Mouse (Mus musculus) liver, embryonic 16.5 days (tissue): ENCODE measurements around the gene Cblb. TPM values are rescaled to one million over a fixed set of nuclear protein-coding genes. Genes with fewer than 3 reads are reported as not detected.

Experiments used
- ATAC-seq: fragments of 200-750 bp; cut with Nextera tagmentation; 2 replicates; pipeline ENCODE4 v1.8.0; 2017; ENCODE audit warnings: low read depth, mild to moderate bottlenecking, moderate number of reproducible peaks, moderate library complexity
- H3K27ac ChIP-seq: fragments of 300-500 bp; sonication (generic); 2 replicates; pipeline ENCODE4 v1.5.1; 2014; ENCODE audit warnings: mild to moderate bottlenecking, low read length
- H3K27me3 ChIP-seq: fragments of 300-500 bp; sonication (generic); 2 replicates; pipeline ENCODE4 v1.6.1; 2014; ENCODE audit warnings: low read depth, low read length, mixed read lengths; ENCODE audit not compliant: control insufficient read depth, insufficient read depth
- H3K36me3 ChIP-seq: fragments of 300-500 bp; sonication (generic); 2 replicates; pipeline ENCODE4 v1.6.1; 2014; ENCODE audit warnings: mild to moderate bottlenecking; ENCODE audit not compliant: control insufficient read depth, insufficient read depth
- H3K4me1 ChIP-seq: fragments of 300-500 bp; sonication (generic); 2 replicates; pipeline ENCODE4 v1.6.1; 2014; ENCODE audit warnings: low read depth, low read length, mixed read lengths; ENCODE audit not compliant: control insufficient read depth
- H3K4me2 ChIP-seq: fragments of 300-500 bp; sonication (generic); 2 replicates; pipeline ENCODE4 v1.6.1; 2014; ENCODE audit warnings: low read depth, low read length, mixed read lengths
- H3K4me3 ChIP-seq: fragments of 300-500 bp; sonication (generic); 2 replicates; pipeline ENCODE4 v1.5.1; 2014; ENCODE audit warnings: low read depth, mild to moderate bottlenecking, low read length
- H3K9ac ChIP-seq: fragments of 300-500 bp; sonication (generic); 2 replicates; pipeline ENCODE4 v1.6.1; 2014; ENCODE audit warnings: low read depth, low read length
- H3K9me3 ChIP-seq: fragments of 300-500 bp; sonication (generic); replicated peaks from 2 replicates; pipeline ENCODE4 v1.6.1; 2016; ENCODE audit warnings: low read length; ENCODE audit not compliant: control insufficient read depth
- WGBS: fragments of 180-500 bp; shearing (Covaris S2); extraction: QIAGEN DNeasy Blood & Tissue Kit; methylation state at CpG from one replicate; pipeline ENCODE4 v1.1.7; 2014; ENCODE audit not compliant: insufficient replicate concordance; 5-methylcytosine and 5-hydroxymethylcytosine counted together
- polyA plus RNA-seq: library from polyadenylated mRNA; unstranded; fragments of >200 nt; fragmentation: Nextera tagmentation; extraction: Ambion mirVana; gene quantifications from 2 replicates; pipeline ENCODE4 v1.2.1, GENCODE M21; 2015

Gene Cblb
- polyA plus RNA-seq, 1 experiment from 2014 or later: 2.6 TPM

GRCm38 (mm10) chr16:52145552-52145951 lies 114.5 kb downstream of the Cblb start:
- H3K9ac ChIP-seq: no peak overlapping the region
- ATAC-seq: peak; percentile 68
- no peaks in the 10 kb centered on the region for H3K27me3 ChIP-seq
- no peak overlapping the region for H3K27ac ChIP-seq
- no peak overlapping the region for H3K4me3 ChIP-seq
- no peaks in the 10 kb centered on the region for H3K4me1 ChIP-seq
- no peak overlapping the region for H3K4me2 ChIP-seq
- H3K36me3 ChIP-seq: no peaks in the 10 kb centered on the region
- H3K9me3 ChIP-seq: no peaks in the 10 kb centered on the region
- 67% methylated on average over 4 of the region's 4 CpGs for WGBS

DNA sequence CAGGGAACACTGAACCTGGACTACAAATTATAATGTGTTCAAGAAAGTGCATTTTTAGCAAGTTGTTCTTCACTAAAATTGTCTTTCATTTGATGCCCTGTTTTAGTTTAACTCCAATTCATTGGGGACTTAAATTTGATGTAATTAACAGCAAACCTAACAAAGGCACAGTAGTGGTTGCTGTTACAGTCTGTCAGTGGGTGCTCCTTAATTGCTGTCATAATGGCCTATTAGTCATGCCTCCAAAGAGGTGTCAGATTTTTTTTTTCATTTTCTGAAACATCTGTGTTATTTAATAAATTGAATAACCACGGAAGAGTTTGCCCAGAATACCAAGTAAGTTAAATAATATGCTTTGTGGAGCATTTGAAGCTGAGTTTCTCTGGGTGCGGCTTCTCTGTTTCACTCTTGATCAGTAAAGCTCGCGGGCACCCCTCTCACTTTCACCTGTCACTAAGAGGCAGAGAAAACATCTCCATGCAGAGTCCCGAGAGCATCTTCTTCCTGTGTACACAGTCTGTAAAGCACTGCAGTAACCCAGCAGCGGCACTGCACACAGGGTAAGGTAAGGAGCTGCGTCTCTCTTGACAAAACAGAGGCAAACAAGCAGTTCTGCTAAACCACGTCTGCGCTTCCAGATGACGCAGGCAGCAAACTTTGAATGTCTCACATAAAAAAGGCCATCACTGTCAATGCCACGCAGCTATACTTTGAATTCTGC lies 116.1 kb downstream of the Cblb start:
- no peaks in the 10 kb centered on the region for H3K27me3 ChIP-seq
- ATAC-seq: no peak
- WGBS: 76% methylated on average over 11 of the region's 11 CpGs
- H3K9ac ChIP-seq: no peak overlapping the region
- no peak overlapping the region for H3K27ac ChIP-seq
- H3K9me3 ChIP-seq: no peaks in the 10 kb centered on the region
- no peak overlapping the region for H3K4me2 ChIP-seq
- no peaks in the 10 kb centered on the region for H3K4me1 ChIP-seq
- H3K36me3 ChIP-seq: no peaks in the 10 kb centered on the region
- no peak overlapping the region for H3K4me3 ChIP-seq

GRCm38 (mm10) chr16:52148041-52148440 lies 117.0 kb downstream of the Cblb start:
- Histone ChIP-seq H3K4me3 (no peak overlapping the region), H3K4me2 (no peak overlapping the region), H3K9me3 (no peaks in the 10 kb centered on the region), H3K36me3 (no peaks in the 10 kb centered on the region), H3K27ac (no peak overlapping the region), H3K9ac (no peak overlapping the region), H3K27me3 (no peaks in the 10 kb centered on the region), H3K4me1 (no peaks in the 10 kb centered on the region)
- WGBS: 74% methylated on average over 6 of the region's 6 CpGs
- no peak for ATAC-seq

- no peak overlapping the region for H3K4me2 ChIP-seq
- H3K9ac ChIP-seq: no peak overlapping the region
- no peaks in the 10 kb centered on the region for H3K27me3 ChIP-seq
- WGBS: 75% methylated on average over 6 of the region's 6 CpGs
- ATAC-seq: no peak
- H3K36me3 ChIP-seq: no peaks in the 10 kb centered on the region
- H3K4me3 ChIP-seq: no peak overlapping the region
- no peaks in the 10 kb centered on the region for H3K4me1 ChIP-seq
- no peaks in the 10 kb centered on the region for H3K9me3 ChIP-seq
- H3K27ac ChIP-seq: no peak overlapping the region
Measured at GRCm38 (mm10) chr16:52149135-52149769, 118.2 kb downstream of the Cblb start.

DNA sequence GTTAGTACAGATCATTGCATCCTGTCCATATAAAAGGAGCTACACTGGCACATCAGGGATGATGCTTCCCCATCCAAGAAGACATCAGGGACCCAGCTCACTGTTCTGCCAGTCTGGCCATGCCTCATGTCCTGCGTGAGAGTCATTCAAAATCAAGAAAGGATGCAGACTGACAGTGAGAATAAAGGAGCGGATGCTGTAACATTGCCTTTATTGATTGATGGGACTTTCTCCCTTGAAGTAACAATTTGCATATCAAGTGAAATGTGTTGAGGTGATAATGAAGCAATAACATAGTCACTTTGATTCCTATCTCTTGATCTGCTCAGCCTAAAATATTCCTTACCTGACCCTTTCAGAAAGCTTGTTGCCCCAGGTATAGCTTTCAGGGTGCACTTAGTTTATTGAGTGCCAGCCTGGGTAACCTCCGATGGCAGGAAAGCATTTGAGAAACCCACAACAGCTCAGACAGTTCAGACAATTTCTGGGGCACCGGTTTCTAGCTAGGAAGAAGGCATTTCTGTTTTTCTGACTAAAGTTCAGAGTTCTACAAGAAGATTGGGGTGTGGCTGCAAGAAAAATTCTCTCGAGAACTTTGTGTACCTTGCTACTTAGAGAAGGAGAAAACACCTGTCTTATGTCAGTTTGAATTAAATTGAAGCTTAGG lies 124.1 kb downstream of the Cblb start:
- no peak overlapping the region for H3K9ac ChIP-seq
- H3K27me3 ChIP-seq: no peaks in the 10 kb centered on the region
- H3K4me1 ChIP-seq: no peaks in the 10 kb centered on the region
- WGBS: 73% methylated on average over 5 of the region's 5 CpGs
- no peak overlapping the region for H3K4me3 ChIP-seq
- no peak overlapping the region for H3K4me2 ChIP-seq
- ATAC-seq: no peak
- H3K9me3 ChIP-seq: no peaks in the 10 kb centered on the region
- no peak overlapping the region for H3K27ac ChIP-seq
- H3K36me3 ChIP-seq: no peaks in the 10 kb centered on the region

GRCm38 (mm10) chr16:52159958-52160504 lies 129.0 kb downstream of the Cblb start:
- Histone ChIP-seq H3K4me2 (no peak overlapping the region), H3K36me3 (no peaks in the 10 kb centered on the region), H3K9me3 (no peaks in the 10 kb centered on the region), H3K4me1 (no peaks in the 10 kb centered on the region), H3K9ac (no peak overlapping the region), H3K27ac (no peak overlapping the region), H3K4me3 (no peak overlapping the region), H3K27me3 (no peaks in the 10 kb centered on the region)
- no peak for ATAC-seq
- WGBS: 76% methylated on average over 6 of the region's 6 CpGs

DNA sequence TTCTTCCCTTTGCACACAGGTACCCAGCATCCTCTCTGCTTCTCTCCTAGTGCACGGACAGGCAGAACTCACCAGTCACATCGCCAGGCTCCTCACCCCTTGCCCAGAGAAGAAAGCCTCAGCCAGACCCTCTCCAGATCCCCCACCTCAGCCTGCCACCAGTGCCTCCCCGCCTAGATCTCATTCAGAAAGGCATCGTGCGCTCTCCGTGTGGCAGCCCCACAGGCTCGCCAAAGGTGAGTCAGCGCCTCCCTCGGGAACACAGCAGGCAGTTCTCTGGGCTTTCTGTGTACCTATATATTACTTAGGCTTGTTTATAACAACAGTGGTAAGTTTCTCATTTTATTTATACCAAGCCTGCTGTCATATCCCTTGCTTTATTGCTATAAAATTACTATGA lies 133.2 kb downstream of the Cblb start:
- WGBS: 87% methylated on average over 9 of the region's 9 CpGs
- no peaks in the 10 kb centered on the region for H3K4me1 ChIP-seq

GRCm38 (mm10) chr16:52173253-52173652 lies 142.2 kb downstream of the Cblb start:
- no peak overlapping the region for H3K27ac ChIP-seq
- H3K9me3 ChIP-seq: no peaks in the 10 kb centered on the region
- H3K9ac ChIP-seq: no peak overlapping the region
- H3K4me2 ChIP-seq: no peak overlapping the region
- ATAC-seq: no peak
- H3K36me3 ChIP-seq: no peaks in the 10 kb centered on the region
- H3K4me3 ChIP-seq: no peak overlapping the region
- H3K4me1 ChIP-seq: no peaks in the 10 kb centered on the region
- H3K27me3 ChIP-seq: no peaks in the 10 kb centered on the region

More for the DNA sequence above, 133.2 kb downstream of the Cblb start:
- ATAC-seq: no peak
- Histone ChIP-seq H3K4me3 (no peak overlapping the region), H3K4me2 (no peak overlapping the region), H3K9me3 (no peaks in the 10 kb centered on the region), H3K36me3 (no peaks in the 10 kb centered on the region; the same call in 1 of the 2 replicates), H3K9ac (no peak overlapping the region), H3K27me3 (no peaks in the 10 kb centered on the region), H3K27ac (no peak overlapping the region)

DNA sequence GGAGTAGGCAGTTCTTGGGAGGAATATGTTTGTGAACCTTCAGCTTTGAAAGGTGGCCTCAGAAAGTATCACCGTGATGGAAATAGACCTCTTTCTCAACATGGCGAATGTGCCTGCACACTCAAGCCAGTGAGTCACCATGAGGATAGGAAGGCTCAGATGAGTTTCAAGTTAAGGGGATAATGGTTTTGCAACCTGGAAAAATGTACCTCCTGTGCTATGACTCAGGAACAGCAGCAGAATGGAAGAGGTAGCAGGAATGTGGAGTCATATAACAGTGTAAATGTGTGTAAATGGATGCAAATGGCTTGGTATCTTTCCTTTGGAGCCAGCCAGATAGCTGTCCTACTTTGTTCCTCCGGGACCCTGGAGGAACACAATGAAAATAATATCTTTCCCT lies 148.8 kb downstream of the Cblb start:
- Histone ChIP-seq H3K9me3 (no peaks in the 10 kb centered on the region), H3K27me3 (no peaks in the 10 kb centered on the region), H3K36me3 (no peaks in the 10 kb centered on the region), H3K27ac (no peak overlapping the region), H3K4me1 (no peaks in the 10 kb centered on the region), H3K9ac (no peak overlapping the region), H3K4me3 (no peak overlapping the region), H3K4me2 (no peak overlapping the region)
- 71% methylated on average over 3 of the region's 3 CpGs for WGBS
- ATAC-seq: no peak
